ENCODE assay signal across 16 mouse cellular contexts in genomic region chr13:63136775-63137174, GRCm38 (mm10).
DNase-seq lines count a peak whose midpoint lies in the region; ATAC-seq and TF ChIP-seq lines count a peak whose summit lies in the region.
"Had no signal": no experiment of that assay in that cellular context is flagged by ENCODE, and none has a peak within 500 bp of the region (broad histone marks: within the 10 kb centered on the region; RNA-seq: fewer than 3 reads in every experiment).

No protein-coding gene starts in this region.

- no peaks in the 10 kb centered on the region for H3K36me3 ChIP-seq in liver, embryonic 14.5 days (replicated peaks; ENCODE audit: control insufficient read depth, insufficient read depth, low read depth)
- no peaks in the 10 kb centered on the region for H3K36me3 ChIP-seq in liver, embryonic 12.5 days
- H3K36me3 ChIP-seq in forebrain, embryonic 12.5 days (replicated peaks) = no peaks in the 10 kb centered on the region
- H3K36me3 ChIP-seq: embryonic facial prominence, embryonic 12.5 days; kidney, embryonic 15.5 days; liver, embryonic 15.5 days; midbrain, embryonic 10.5 days; neural tube, embryonic 13.5 days had no signal

- 55% methylated on average over 1 of the region's 1 CpGs for WGBS in liver, embryonic 14.5 days (ENCODE audit: insufficient replicate concordance)
- 53% methylated on average over 1 of the region's 1 CpGs for WGBS in liver, embryonic 12.5 days (ENCODE audit: insufficient replicate concordance)
- 78% methylated on average over 1 of the region's 1 CpGs for WGBS in forebrain, embryonic 12.5 days

- TF ChIP-seq EP300 in liver, embryonic 14.5 days (IDR thresholded peaks at IDR 0.05; ENCODE audit: low read depth) = no peak

- no peaks in the 10 kb centered on the region for H3K4me1 ChIP-seq in liver, embryonic 14.5 days (replicated peaks; ENCODE audit: control insufficient read depth in 2 of 2, insufficient read depth in 2 of 2, low read length in 1 of 2)
- H3K4me1 ChIP-seq in liver, embryonic 12.5 days = no peaks in the 10 kb centered on the region; the same call in 1 of the 2 replicates
- peaks cover 3% of the 10 kb centered on the region for H3K4me1 ChIP-seq in cortical plate, adult 2 months (ENCODE audit: control insufficient read depth, insufficient read depth, low read length)
- peaks cover 6% of the 10 kb centered on the region; the same call in 1 of the 2 replicates for H3K4me1 ChIP-seq in forebrain, embryonic 12.5 days
- H3K4me1 ChIP-seq: kidney, embryonic 15.5 days; liver, embryonic 15.5 days had no signal

- H3K9me3 ChIP-seq in liver, embryonic 14.5 days (ENCODE audit: control insufficient read depth, low read length) = no peaks in the 10 kb centered on the region
- no peaks in the 10 kb centered on the region for H3K9me3 ChIP-seq in liver, embryonic 12.5 days (replicated peaks)
- H3K9me3 ChIP-seq in forebrain, embryonic 12.5 days = no peaks in the 10 kb centered on the region
- H3K9me3 ChIP-seq: embryonic facial prominence, embryonic 12.5 days; kidney, embryonic 15.5 days; liver, embryonic 15.5 days; midbrain, embryonic 10.5 days; neural tube, embryonic 13.5 days had no signal

- no peak for TF ChIP-seq POLR2A in cortical plate, adult 2 months (IDR thresholded peaks at IDR 0.05; ENCODE audit: extremely low read depth, insufficient read depth, low read length)

- DNase-seq in cerebellum, postnatal 10 days = peak; percentile 20 to 27
- DNase-seq in cerebellum, postnatal 4 days (ENCODE audit: low spot score in 2 of 2) = no peak
- DNase-seq in liver, embryonic 14.5 days (ENCODE audit: low read depth in 3 of 3, low spot score in 3 of 3) = no peak
- peak; percentile 42 for DNase-seq in CD4-positive helper T cell, adult 2 months (ENCODE audit: low read depth, low spot score)
- no peak for DNase-seq in layer of hippocampus, postnatal 10 days (ENCODE audit: low spot score in 2 of 2)
- DNase-seq: gastrocnemius, postnatal 25 days; heart, postnatal 36 days had no signal

- ATAC-seq in liver, embryonic 14.5 days (ENCODE audit: insufficient read depth) = no peak
- ATAC-seq in liver, embryonic 12.5 days = no peak
- ATAC-seq in forebrain, embryonic 12.5 days (ENCODE audit: low FRiP score) = no peak
- ATAC-seq: forebrain, embryonic 14.5 days had no signal

- no peak overlapping the region for H3K4me3 ChIP-seq in liver, embryonic 14.5 days (ENCODE audit: insufficient read depth in 1 of 2, low read depth in 2 of 2, low read length in 2 of 2)
- H3K4me3 ChIP-seq in liver, embryonic 12.5 days = no peak overlapping the region
- H3K4me3 ChIP-seq in cortical plate, adult 2 months (ENCODE audit: insufficient read depth, low read length) = no peak overlapping the region
- no peak overlapping the region for H3K4me3 ChIP-seq in forebrain, embryonic 12.5 days (replicated peaks)
- H3K4me3 ChIP-seq: embryonic facial prominence, embryonic 12.5 days; kidney, embryonic 15.5 days; liver, embryonic 15.5 days; midbrain, embryonic 10.5 days; neural tube, embryonic 13.5 days had no signal

- H3K9ac ChIP-seq in liver, embryonic 14.5 days (replicated peaks) = no peak overlapping the region
- H3K9ac ChIP-seq in liver, embryonic 12.5 days = no peak overlapping the region
- no peak overlapping the region for H3K9ac ChIP-seq in forebrain, embryonic 12.5 days
- H3K9ac ChIP-seq: embryonic facial prominence, embryonic 12.5 days; kidney, embryonic 15.5 days; liver, embryonic 15.5 days; neural tube, embryonic 13.5 days had no signal

- H3K27ac ChIP-seq in liver, embryonic 14.5 days = no peak overlapping the region
- no peak overlapping the region for H3K27ac ChIP-seq in liver, embryonic 12.5 days
- H3K27ac ChIP-seq in cortical plate, adult 2 months (ENCODE audit: insufficient read depth, low read length) = no peak overlapping the region
- no peak overlapping the region for H3K27ac ChIP-seq in forebrain, embryonic 12.5 days
- H3K27ac ChIP-seq: embryonic facial prominence, embryonic 12.5 days; kidney, embryonic 15.5 days; liver, embryonic 15.5 days; midbrain, embryonic 10.5 days; neural tube, embryonic 13.5 days had no signal

- H3K27me3 ChIP-seq in liver, embryonic 14.5 days (ENCODE audit: control insufficient read depth, insufficient read depth, low read length) = no peaks in the 10 kb centered on the region
- no peaks in the 10 kb centered on the region for H3K27me3 ChIP-seq in liver, embryonic 12.5 days (replicated peaks)
- H3K27me3 ChIP-seq in forebrain, embryonic 12.5 days = no peaks in the 10 kb centered on the region
- H3K27me3 ChIP-seq: embryonic facial prominence, embryonic 12.5 days; kidney, embryonic 15.5 days; liver, embryonic 15.5 days; neural tube, embryonic 13.5 days had no signal

- H3K4me2 ChIP-seq in liver, embryonic 14.5 days (ENCODE audit: low read depth) = no peak overlapping the region
- no peak overlapping the region for H3K4me2 ChIP-seq in liver, embryonic 12.5 days
- no peak overlapping the region for H3K4me2 ChIP-seq in forebrain, embryonic 12.5 days
- H3K4me2 ChIP-seq: embryonic facial prominence, embryonic 12.5 days; kidney, embryonic 15.5 days; liver, embryonic 15.5 days; neural tube, embryonic 13.5 days had no signal

- TF ChIP-seq CTCF in liver, embryonic 14.5 days (IDR thresholded peaks at IDR 0.05; ENCODE audit: low read depth) = peak; percentile 42
- TF ChIP-seq CTCF in cortical plate, adult 2 months (IDR thresholded peaks at IDR 0.05; ENCODE audit: extremely low read depth, insufficient read depth, low read length) = peak; percentile 14; the same call in 1 of the 2 replicates

Comparison
In these comparisons a context has a peak if more than half of its experiments do, and no peak if none do; other contexts are left out.
1. DNase-seq: peak in cerebellum, postnatal 10 days (2 of 2) and CD4-positive helper T cell, adult 2 months (single experiment); none in cerebellum, postnatal 4 days (0 of 2), liver, embryonic 14.5 days (0 of 3) and layer of hippocampus, postnatal 10 days (0 of 2).